Mouse (Mus musculus) lung, postnatal 0 days (tissue): ENCODE data around the gene B3galt1. TPM values are rescaled to one million over a fixed set of nuclear protein-coding genes. Genes with fewer than 3 reads are reported as not detected.

Experiments
- ATAC-seq: fragments of 200-750 bp; cut with Nextera tagmentation; 2 replicates; pipeline ENCODE4 v1.8.0; 2017; ENCODE audit warnings: moderate library complexity
- DNase-seq: peaks from one replicate; pipeline ENCODE4 v3.0.0-alpha.2; 2016; ENCODE audit warnings: low spot score
- H3K27ac ChIP-seq: fragments of 300-500 bp; sonication (generic); 2 replicates; pipeline ENCODE4 v1.5.1; 2014; ENCODE audit warnings: antibody characterized with exemption, mild to moderate bottlenecking, low read length, mixed read lengths
- H3K27me3 ChIP-seq: fragments of 300-500 bp; sonication (generic); replicated peaks from 2 replicates; pipeline ENCODE4 v1.6.1; 2014; ENCODE audit warnings: low read length, mixed read lengths; ENCODE audit not compliant: insufficient read depth
- H3K36me3 ChIP-seq: fragments of 300-500 bp; sonication (generic); 2 replicates; pipeline ENCODE4 v1.6.1; 2014; ENCODE audit warnings: low read length, mixed read lengths; ENCODE audit not compliant: insufficient read depth
- H3K4me1 ChIP-seq: fragments of 300-500 bp; sonication (generic); 2 replicates; pipeline ENCODE4 v1.6.1; 2014; ENCODE audit warnings: antibody characterized with exemption, low read depth, low read length, mixed read lengths; ENCODE audit not compliant: insufficient read depth
- H3K4me2 ChIP-seq: fragments of 300-500 bp; sonication (generic); replicated peaks from 2 replicates; pipeline ENCODE4 v1.6.1; 2014; ENCODE audit warnings: low read depth, mild to moderate bottlenecking, low read length, moderate library complexity, mixed read lengths
- H3K4me3 ChIP-seq: fragments of 300-500 bp; sonication (generic); 2 replicates; pipeline ENCODE4 v1.5.1; 2014; ENCODE audit warnings: low read depth, low read length
- H3K9ac ChIP-seq: fragments of 300-500 bp; sonication (generic); replicated peaks from 2 replicates; pipeline ENCODE4 v1.6.1; 2014; ENCODE audit warnings: low read depth, mild to moderate bottlenecking
- H3K9me3 ChIP-seq: fragments of 300-500 bp; sonication (generic); 2 replicates; pipeline ENCODE4 v1.6.1; 2016; ENCODE audit warnings: low read length, mixed read lengths
- CTCF ChIP-seq: IDR thresholded peaks from 2 replicates; pipeline ENCODE4 v1.5.1; 2016; ENCODE audit warnings: antibody characterized with exemption, mild to moderate bottlenecking
- EP300 ChIP-seq: IDR thresholded peaks from 2 replicates; pipeline ENCODE4 v1.6.1; 2016; ENCODE audit warnings: antibody characterized with exemption, mild to moderate bottlenecking, control low read depth
- whole genome bisulfite sequencing: fragments of 180-500 bp; shearing (Covaris S2); extraction: QIAGEN DNeasy Blood & Tissue Kit; methylation state at CpG from one replicate; pipeline ENCODE4 v1.1.7; 2014; 5-methylcytosine and 5-hydroxymethylcytosine counted together
- polyA plus RNA-seq: library from polyadenylated mRNA; unstranded; fragments of >200 nt; fragmentation: Nextera tagmentation; extraction: Ambion mirVana; gene quantifications from 2 replicates; pipeline ENCODE4 v1.2.1, GENCODE M21; 2015

Gene B3galt1
- polyA plus RNA-seq, 1 experiment from 2014 or later: 0.30 TPM

DNA sequence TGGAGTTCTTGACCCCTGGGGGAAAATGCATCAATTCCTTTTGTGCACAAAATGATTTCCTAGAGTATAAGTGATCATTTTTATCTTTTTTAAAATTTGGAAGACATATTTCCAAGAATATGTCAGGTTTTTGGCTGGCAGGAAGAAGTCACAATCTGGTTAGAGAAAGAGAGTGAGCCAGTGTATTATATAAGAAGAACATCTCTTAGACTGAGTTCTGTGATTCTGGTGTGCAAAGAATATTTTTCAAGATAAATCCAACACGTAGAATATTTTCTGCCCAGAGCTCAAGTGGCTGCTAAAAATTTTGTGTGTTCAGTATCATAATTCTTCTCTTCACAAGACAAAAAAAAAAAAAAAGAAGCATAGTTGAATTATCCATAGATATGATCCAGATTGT lies 92.4 kb downstream of the B3galt1 start:
- ATAC-seq (no peak), DNase-seq (no peak)
- H3K27ac ChIP-seq: no peak overlapping the region
- H3K9ac ChIP-seq: no peak overlapping the region
- 83% methylated on average over 1 of the region's 1 CpGs for WGBS
- no peak overlapping the region for H3K4me2 ChIP-seq
- H3K4me3 ChIP-seq: no peak overlapping the region
- H3K9me3 ChIP-seq: no peaks in the 10 kb centered on the region
- no peaks in the 10 kb centered on the region for H3K36me3 ChIP-seq
- no peaks in the 10 kb centered on the region for H3K27me3 ChIP-seq
- TF ChIP-seq CTCF (no peak), EP300 (no peak)
- H3K4me1 ChIP-seq: no peaks in the 10 kb centered on the region

DNA sequence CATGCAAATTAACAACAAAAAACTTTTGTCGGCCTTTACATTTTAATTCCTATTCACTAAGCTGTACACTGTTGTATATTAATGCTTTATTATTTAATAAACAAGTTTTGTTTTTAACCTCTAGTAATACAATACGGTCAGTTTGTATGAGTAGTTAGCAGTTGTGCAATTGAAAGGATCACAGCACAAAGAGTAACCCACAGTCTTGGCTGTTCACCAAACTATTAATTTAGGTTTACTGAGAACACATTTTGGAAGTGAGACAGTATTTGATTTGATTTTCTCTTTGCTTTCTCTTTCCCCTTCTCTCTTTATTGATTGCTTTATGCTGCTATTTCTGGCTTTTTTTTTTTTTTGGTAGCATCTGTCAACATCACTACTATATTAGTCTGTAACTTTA lies 106.0 kb downstream of the B3galt1 start:
- DNase-seq (no peak), ATAC-seq (no peak)
- Histone ChIP-seq H3K9me3 (no peaks in the 10 kb centered on the region), H3K4me1 (no peaks in the 10 kb centered on the region), H3K4me2 (no peak overlapping the region), H3K27ac (no peak overlapping the region), H3K27me3 (no peaks in the 10 kb centered on the region), H3K9ac (no peak overlapping the region), H3K4me3 (no peak overlapping the region), H3K36me3 (no peaks in the 10 kb centered on the region)
- no peak for TF ChIP-seq EP300
- no peak for TF ChIP-seq CTCF
- 72% methylated on average over 2 of the region's 2 CpGs for WGBS

DNA sequence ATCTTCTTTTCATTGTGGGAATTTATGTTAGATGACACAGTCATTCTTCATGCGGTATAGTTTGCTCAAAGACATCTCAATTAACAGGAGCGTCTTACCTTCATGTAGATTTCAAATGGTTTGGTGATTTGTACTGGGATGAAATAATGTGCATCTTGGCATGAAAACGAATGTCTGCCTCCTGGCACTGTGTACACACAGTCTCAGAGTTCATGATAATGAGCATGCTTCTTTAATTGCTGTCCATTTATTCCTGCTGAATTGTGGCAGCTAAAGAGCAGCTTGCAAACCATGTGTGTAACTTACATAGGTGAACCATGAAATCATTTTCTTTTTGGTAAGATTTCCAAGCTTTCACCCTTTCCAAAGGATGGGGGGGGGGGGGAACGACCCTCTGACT lies 112.0 kb downstream of the B3galt1 start:
- no peak overlapping the region for H3K27ac ChIP-seq
- 73% methylated on average over 4 of the region's 4 CpGs for WGBS
- no peaks in the 10 kb centered on the region for H3K27me3 ChIP-seq
- no peak for TF ChIP-seq EP300
- no peak for TF ChIP-seq CTCF
- no peak overlapping the region for H3K9ac ChIP-seq
- H3K4me2 ChIP-seq: no peak overlapping the region
- no peaks in the 10 kb centered on the region for H3K36me3 ChIP-seq
- H3K9me3 ChIP-seq: no peaks in the 10 kb centered on the region
- ATAC-seq (no peak), DNase-seq (no peak)
- H3K4me1 ChIP-seq: no peaks in the 10 kb centered on the region
- H3K4me3 ChIP-seq: no peak overlapping the region

DNA sequence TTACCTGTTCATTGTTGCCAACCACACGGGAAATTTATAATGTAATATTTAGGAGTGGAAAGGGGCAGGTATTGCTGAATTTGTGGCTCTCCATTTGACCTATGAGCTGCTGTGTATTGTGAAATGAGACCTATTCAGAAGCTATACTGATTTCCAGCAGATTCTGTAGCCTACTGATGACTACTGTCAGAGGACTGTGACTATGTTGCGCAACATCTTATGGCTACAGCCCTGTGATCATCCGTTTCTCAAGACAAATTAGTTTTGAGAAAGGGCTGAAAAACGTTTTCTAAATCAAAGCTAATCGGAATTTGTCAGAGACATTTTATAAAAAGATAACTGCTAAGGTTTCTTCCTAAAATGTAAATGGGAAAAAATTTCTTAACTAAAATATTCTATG lies 158.6 kb downstream of the B3galt1 start:
- H3K27ac ChIP-seq: no peak overlapping the region
- ATAC-seq (no peak), DNase-seq (no peak)
- H3K9me3 ChIP-seq: no peaks in the 10 kb centered on the region
- H3K9ac ChIP-seq: no peak overlapping the region
- H3K4me3 ChIP-seq: no peak overlapping the region
- 74% methylated on average over 5 of the region's 5 CpGs for WGBS
- H3K4me1 ChIP-seq: no peaks in the 10 kb centered on the region
- no peak overlapping the region for H3K4me2 ChIP-seq
- no peaks in the 10 kb centered on the region for H3K27me3 ChIP-seq
- no peaks in the 10 kb centered on the region for H3K36me3 ChIP-seq
- TF ChIP-seq CTCF (no peak), EP300 (no peak)

DNA sequence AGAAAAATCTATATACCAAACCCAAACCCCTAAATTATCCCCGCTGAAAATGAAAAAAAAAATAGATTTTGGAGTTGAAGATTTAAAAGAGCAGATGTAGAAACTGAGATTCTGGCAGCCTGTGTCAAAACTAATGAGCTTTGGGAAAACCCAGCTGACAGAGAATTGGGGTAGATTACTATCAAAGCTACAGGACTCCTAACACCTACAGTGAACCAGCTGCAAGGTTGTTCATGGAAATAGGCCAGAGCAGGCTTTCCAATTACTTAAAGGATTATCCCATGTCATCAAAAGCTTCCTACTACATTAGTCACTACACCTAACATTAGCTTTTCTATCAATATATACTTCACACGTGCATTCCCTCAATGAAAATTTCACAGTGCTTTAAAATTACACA lies 165.1 kb downstream of the B3galt1 start:
- Histone ChIP-seq H3K4me3 (no peak overlapping the region), H3K27me3 (no peaks in the 10 kb centered on the region), H3K9me3 (no peaks in the 10 kb centered on the region), H3K4me1 (no peaks in the 10 kb centered on the region), H3K27ac (no peak overlapping the region), H3K9ac (no peak overlapping the region), H3K4me2 (no peak overlapping the region), H3K36me3 (no peaks in the 10 kb centered on the region)
- no peak for DNase-seq
- ATAC-seq: no peak
- no peak for TF ChIP-seq CTCF
- TF ChIP-seq EP300: no peak
- 79% methylated on average over 2 of the region's 2 CpGs for WGBS

DNA sequence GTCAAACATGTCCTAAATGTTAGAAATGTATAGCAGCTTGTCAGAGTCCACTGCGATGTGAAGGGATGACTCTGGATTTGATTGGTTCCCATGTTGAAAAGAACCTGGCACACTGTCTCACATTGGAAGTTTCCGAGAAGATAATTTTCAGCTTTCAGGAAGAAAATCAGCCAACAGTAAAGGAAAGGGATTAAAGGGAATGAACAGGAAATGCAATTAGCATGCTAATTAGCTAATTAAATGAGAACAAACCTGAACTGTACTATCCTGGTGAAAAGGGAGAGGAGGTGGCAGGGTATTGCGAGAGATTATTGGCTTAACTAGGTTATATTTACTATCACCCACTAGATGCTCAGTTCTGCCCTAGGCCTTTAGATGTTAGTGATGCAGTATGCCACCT lies 185.9 kb downstream of the B3galt1 start:
- no peaks in the 10 kb centered on the region for H3K36me3 ChIP-seq
- no peak overlapping the region for H3K4me3 ChIP-seq
- no peak overlapping the region for H3K4me2 ChIP-seq
- ATAC-seq: no peak
- WGBS: 85% methylated on average over 3 of the region's 3 CpGs
- DNase-seq: no peak
- TF ChIP-seq CTCF (no peak), EP300 (no peak)
- no peak overlapping the region for H3K9ac ChIP-seq
- no peaks in the 10 kb centered on the region for H3K4me1 ChIP-seq
- H3K9me3 ChIP-seq: no peaks in the 10 kb centered on the region
- H3K27ac ChIP-seq: no peak overlapping the region
- no peaks in the 10 kb centered on the region for H3K27me3 ChIP-seq

DNA sequence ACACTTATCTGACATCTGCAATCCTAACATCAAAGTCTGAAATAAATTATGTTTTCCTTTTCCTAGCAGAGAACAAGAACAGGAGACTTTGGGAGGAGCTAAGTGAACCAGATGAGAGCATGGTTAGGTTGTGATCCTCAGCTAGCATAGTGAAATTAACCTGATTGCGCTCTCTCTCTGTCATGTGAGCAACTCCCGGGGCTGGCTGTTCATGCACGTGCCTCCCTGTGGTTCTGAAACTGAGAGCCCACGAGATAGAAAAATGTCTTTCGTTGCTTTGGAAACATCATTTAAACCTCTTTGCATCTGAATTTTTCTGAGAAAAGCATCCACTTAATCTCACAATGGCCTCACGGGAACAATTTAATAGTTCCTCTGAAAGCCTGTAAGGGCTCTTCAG lies 190.8 kb downstream of the B3galt1 start:
- H3K9me3 ChIP-seq: no peaks in the 10 kb centered on the region
- no peaks in the 10 kb centered on the region for H3K27me3 ChIP-seq
- H3K4me1 ChIP-seq: no peaks in the 10 kb centered on the region
- no peak overlapping the region for H3K27ac ChIP-seq
- H3K9ac ChIP-seq: no peak overlapping the region
- no peak overlapping the region for H3K4me3 ChIP-seq
- ATAC-seq (no peak), DNase-seq (no peak)
- H3K4me2 ChIP-seq: no peak overlapping the region
- H3K36me3 ChIP-seq: no peaks in the 10 kb centered on the region
- 60% methylated on average over 6 of the region's 6 CpGs for WGBS
- TF ChIP-seq EP300 (no peak), CTCF (no peak)
